Mouse (Mus musculus) bone marrow macrophage, adult 2 months (primary cell): ENCODE measurements around the gene Srp9. TPM values are rescaled to one million over a fixed set of nuclear protein-coding genes. Genes with fewer than 3 reads are reported as not detected.

Experiments used
- H3K27ac ChIP-seq: 2 replicates; pipeline ENCODE4 v1.5.1; 2012; ENCODE audit warnings: low read depth, low read length; ENCODE audit not compliant: insufficient read depth
- H3K4me1 ChIP-seq: 2 replicates; pipeline ENCODE4 v1.6.1; 2012; ENCODE audit warnings: low read length; ENCODE audit not compliant: control insufficient read depth, insufficient read depth
- H3K4me3 ChIP-seq: 2 replicates; pipeline ENCODE4 v1.5.1; 2012; ENCODE audit warnings: mild to moderate bottlenecking, low read length, moderate library complexity; ENCODE audit not compliant: insufficient read depth
- CTCF ChIP-seq: IDR thresholded peaks from 2 replicates; pipeline ENCODE4 v1.5.1; 2012; ENCODE audit warnings: low read depth, mild to moderate bottlenecking, low read length, moderate library complexity
- POLR2A ChIP-seq: IDR thresholded peaks from 2 replicates; pipeline ENCODE4 v1.6.1; 2012; ENCODE audit warnings: mild to moderate bottlenecking, low read depth, low read length, borderline replicate concordance
- polyA plus RNA-seq: library from polyadenylated mRNA; stranded (reverse); fragments of >200 nt; gene quantifications from 2 replicates; pipeline ENCODE4 v1.2.4, GENCODE M21; 2012; ENCODE audit not compliant: missing spikeins, insufficient read depth, insufficient read length

Gene Srp9
- polyA plus RNA-seq, 1 experiment: 81.0 TPM

DNA sequence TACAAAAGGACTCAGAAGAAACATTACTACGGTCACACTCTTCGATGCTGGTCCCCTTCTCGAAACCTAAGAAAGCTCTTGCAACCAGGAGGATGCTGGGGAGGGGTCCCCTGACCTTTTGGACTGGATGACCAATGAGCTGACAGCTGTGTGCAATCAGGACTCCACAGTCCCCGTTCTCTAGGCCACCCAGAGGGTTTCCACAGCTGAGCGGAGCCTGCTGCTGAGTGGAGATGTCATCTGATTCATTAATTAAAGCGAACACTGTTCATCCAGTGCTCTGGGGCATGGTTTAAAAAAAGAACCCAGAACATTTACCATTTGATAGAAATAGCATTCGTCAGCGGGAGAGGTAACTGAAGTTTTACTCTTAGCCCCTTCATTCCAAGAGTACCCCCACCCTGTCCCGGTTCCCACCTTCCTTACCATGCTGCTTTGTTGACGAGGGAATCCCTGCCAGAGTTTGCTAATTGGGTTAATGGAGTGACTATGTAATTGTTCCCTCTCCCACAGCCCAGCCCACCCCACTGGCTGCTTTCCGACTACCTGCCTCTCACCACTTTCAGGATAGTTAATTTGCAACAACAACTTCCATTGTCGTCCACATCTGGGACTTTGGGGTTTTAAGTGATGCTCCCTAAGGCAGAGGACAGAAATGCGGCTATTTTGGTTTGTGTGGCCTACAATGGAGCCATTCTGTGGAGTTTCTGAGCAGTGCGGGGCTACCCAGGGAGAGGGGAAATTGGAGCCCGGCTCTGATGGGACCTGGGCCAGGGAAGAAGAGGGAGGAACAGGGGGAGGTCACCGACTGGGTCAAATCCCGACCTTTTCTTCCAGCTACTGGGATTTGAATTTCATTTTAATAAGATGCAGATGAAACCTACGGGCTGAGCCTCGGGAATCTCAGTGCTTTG is 10.7 kb upstream of the Srp9 start:
- TF ChIP-seq CTCF: no peak
- H3K27ac ChIP-seq: no peak overlapping the region
- peaks cover 11% of the 10 kb centered on the region for H3K4me1 ChIP-seq
- no peak overlapping the region for H3K4me3 ChIP-seq

DNA sequence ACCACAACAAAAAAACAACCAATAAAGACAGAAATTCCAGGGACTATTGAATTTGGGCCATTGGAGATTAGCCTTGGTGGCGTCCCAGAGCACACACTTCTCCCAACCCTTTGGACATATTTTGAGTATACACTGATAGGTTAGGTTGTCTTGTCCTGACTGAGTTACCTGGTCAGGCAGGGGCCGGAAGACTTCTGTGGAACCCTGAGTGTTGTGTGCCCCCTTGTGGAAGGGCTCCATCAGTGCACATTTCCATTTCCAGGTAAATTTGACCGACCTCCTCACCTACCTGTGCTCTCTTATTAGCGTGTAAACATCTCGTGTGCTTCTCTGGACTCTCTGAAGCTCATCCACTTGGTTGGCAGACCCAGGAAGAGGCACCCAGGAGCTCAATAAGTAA is 9.3 kb upstream of the Srp9 start:
- TF ChIP-seq CTCF (peak; percentile 84), POLR2A (no peak)
- H3K4me1 ChIP-seq: no peaks in the 10 kb centered on the region; the same call in 1 of the 2 replicates
- H3K4me3 ChIP-seq: no peak overlapping the region
- no peak overlapping the region for H3K27ac ChIP-seq

DNA sequence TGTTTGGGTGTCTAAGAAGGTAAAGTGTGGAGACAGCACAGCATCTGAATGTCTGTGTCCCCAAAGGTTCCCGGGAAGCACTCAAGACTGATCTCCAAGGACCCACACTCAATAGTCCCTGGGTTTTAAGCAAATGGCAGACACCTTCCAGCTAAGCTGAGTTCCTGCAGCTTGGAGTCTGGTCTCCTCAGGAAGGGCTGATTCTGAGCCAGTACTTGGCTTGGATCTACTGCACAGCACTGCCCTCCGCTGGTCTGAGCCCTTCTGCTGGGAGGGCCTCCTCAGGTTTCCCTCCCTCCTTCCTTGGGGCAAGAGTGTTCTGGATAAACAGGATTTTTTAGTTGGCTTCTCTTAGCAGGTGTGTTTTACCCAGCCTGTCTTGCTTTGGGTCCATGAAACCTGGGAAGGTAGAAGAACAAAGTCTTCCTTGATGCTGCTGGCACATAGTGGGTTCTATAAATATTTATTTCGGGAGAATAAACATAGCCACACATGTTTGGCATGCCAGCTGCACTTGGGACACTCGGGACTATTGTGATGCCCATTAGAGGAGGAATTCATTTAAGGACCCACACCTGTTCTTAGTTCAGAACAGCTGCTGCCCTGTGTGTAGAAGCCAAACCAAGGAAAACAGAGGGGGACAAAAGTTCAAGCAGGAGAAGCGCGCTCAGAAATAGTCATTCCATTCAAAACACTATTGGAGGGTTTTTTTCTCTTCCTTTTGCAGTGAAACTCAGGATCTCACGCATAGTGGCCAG is 8.7 kb upstream of the Srp9 start:
- TF ChIP-seq CTCF: no peak
- TF ChIP-seq POLR2A: no peak
- Histone ChIP-seq H3K27ac (no peak overlapping the region), H3K4me1 (no peaks in the 10 kb centered on the region), H3K4me3 (no peak overlapping the region)

DNA sequence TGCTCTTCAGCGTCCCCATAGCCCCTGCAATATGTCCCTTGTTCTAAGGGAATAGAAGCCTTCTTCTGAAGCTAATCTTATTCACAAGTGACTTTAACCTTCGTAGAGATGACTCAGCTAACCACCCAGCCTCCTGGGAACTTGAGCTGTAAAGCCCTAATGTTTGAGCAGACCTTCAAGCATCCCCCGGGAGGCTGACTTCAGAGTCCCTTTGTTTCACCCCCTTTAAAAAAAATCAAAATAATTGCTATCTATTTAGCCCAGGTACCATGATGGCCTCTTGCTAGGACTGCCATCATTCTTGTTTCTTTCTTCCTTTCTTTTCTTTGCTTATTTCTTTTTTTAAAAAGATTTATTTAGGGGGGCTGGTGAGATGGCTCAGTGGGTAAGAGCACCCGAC is 2.1 kb upstream of the Srp9 start:
- no peak for TF ChIP-seq CTCF
- TF ChIP-seq POLR2A: no peak

DNA sequence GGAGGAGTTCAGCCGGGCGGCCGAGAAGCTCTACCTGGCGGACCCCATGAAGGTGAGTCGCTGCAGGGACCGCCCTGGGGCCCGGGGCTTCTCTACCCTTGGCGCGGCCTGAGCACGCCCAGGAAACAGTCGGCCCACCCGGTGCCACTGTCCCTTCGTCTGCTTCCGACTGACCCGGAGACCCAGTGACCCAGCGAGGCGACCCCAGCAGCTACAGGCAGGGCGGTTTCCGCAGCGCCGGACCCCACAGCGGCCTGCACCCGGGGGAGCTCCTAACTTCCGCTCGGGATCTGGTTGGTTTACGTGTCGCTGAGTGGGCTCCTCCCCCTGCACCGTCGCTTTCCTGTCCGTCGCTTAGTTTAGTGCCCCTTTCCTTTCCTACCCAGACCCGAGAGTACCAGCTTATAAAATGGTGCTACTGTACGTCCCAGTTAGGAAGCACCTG is 409 bp downstream of the Srp9 start:
- peaks cover 4% of the 10 kb centered on the region; the same call in 1 of the 2 replicates for H3K4me1 ChIP-seq
- peak overlapping the region; percentile 42 for H3K27ac ChIP-seq
- TF ChIP-seq CTCF (no peak), POLR2A (no peak)
- peak overlapping the region; percentile 85 for H3K4me3 ChIP-seq

More for the DNA sequence above, 2.1 kb upstream of the Srp9 start:
- Histone ChIP-seq H3K4me3 (no peak overlapping the region), H3K4me1 (peaks cover 4% of the 10 kb centered on the region; the same call in 1 of the 2 replicates), H3K27ac (no peak overlapping the region)

DNA sequence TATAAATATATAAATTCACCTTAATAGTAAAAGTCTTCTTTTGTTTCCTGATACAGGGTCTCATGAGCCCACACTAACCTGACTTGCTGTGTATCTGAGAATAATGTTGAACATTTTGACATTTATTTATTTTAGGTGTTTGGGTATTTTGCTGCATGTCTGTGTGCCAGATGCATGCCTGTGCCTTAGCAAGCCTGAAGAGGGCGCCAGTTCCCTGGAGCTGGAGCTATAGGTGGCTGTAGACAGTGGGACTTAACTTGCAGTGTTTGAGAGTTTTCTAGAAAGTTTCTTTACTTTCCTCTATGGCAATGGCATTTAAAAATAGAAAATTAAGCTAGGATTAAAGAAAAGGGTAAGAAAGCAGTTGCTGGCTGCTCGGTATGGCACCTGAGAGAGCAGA is 6.3 kb downstream of the Srp9 start:
- Histone ChIP-seq H3K27ac (no peak overlapping the region), H3K4me3 (no peak overlapping the region), H3K4me1 (peaks cover 3% of the 10 kb centered on the region; the same call in 1 of the 2 replicates)
- peak; percentile 69 for TF ChIP-seq CTCF
- TF ChIP-seq POLR2A: no peak

DNA sequence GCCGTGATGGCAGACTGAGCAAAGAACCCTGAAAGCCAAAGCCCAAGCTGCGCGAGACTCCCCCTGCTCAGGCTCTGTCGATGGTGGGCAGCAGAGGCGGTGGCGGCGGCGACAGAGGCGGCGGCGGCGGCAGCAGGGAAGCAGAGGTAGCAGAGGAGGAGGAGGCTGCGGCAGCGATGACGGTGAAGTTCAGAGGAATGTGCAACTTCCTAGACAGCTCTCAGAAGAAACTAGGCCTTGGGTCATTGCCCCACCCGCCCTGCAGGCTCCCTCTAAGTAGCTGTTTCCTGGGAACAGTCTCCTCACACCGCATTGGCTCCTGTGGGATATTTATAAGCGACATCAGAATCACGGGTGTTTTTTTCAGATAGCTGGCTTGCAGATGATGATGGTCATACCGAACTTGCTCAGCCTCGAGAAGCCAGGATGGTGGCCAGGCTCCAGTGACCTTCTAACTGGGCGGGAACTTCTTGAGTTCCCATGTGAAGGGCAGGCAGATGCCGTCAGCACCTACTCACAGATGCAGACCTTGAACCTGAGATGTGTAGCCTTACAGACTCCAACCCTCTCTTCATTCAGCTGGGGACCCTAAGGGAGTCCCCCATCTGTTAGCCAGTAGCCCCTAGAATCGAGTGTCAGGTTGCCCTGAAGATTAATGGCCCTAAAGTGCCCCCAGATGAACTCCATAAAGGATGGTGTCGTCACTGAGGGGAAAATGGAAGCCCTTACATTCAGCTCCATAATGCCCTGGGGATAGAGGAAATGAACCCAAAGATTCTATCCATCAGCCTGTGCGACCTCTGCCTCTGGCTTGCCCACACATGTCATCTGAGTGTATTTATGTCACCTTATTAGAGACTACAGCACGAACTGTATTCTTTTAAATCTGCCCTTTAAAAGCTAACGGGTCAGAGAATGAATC is 12.9 kb downstream of the Srp9 start:
- TF ChIP-seq POLR2A (no peak), CTCF (no peak)
- H3K4me1 ChIP-seq: no peaks in the 10 kb centered on the region
- H3K27ac ChIP-seq: no peak overlapping the region
- H3K4me3 ChIP-seq: no peak overlapping the region

DNA sequence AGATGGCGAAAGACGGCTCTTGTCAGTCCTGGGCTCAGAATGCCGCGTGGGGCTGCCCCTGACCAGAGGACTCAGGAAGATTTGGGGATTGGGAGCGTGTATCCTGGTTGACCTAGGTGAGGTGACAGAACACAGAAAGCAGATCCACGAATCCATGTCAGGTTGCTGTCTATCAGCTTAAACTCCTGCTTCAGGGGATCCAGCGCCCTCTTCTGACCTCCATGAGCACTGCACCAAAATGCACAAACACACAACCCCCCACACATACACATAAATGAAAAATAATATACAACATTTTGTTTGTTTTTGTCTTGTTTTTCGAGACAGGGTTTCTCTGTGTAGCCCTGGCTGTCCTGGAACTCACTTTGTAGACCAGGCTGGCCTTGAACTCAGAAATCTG is 13.6 kb downstream of the Srp9 start:
- no peak overlapping the region for H3K4me3 ChIP-seq
- no peaks in the 10 kb centered on the region for H3K4me1 ChIP-seq

DNA sequence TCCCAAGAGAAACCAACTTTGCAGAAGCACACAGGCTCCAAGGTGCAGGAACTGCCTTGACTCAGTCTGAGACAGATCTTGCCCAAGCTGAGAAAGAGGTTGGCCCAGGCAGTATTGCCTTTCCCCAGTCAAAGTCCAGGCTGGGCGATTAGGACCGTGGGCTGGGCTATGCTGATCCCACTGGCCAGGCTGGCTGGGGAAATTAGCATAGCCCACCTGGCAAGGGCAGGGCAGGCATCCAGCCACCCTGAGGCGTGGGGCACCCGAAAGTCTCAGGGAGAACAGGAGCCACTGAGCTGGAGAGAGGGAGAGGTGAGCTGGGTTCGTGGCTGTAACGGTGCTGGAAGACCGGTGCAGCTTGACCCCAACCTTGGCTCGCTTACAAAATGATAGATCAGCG is 15.4 kb downstream of the Srp9 start:
- TF ChIP-seq CTCF: no peak
- no peak for TF ChIP-seq POLR2A
- no peak overlapping the region for H3K4me3 ChIP-seq
- H3K27ac ChIP-seq: no peak overlapping the region
- no peaks in the 10 kb centered on the region for H3K4me1 ChIP-seq

More for the DNA sequence above, 13.6 kb downstream of the Srp9 start:
- TF ChIP-seq POLR2A: no peak
- no peak for TF ChIP-seq CTCF
- no peak overlapping the region for H3K27ac ChIP-seq
